Mouse (Mus musculus) olfactory bulb, adult 2 months (tissue): ENCODE measurements around the gene Steap3. TPM values are rescaled to one million over a fixed set of nuclear protein-coding genes. Genes with fewer than 3 reads are reported as not detected.

Experiments
- H3K27ac ChIP-seq: fragments of 200-500 bp; 2 replicates; pipeline ENCODE4 v1.5.1; 2012; ENCODE audit warnings: low read depth, low read length; ENCODE audit not compliant: insufficient read depth
- H3K4me1 ChIP-seq: fragments of 200-500 bp; 2 replicates; pipeline ENCODE4 v1.6.1; 2012; ENCODE audit warnings: low read length; ENCODE audit not compliant: control insufficient read depth, insufficient read depth
- H3K4me3 ChIP-seq: fragments of 200-500 bp; 2 replicates; pipeline ENCODE4 v1.5.1; 2012; ENCODE audit warnings: mild to moderate bottlenecking, low read depth, low read length, moderate library complexity; ENCODE audit not compliant: insufficient read depth
- CTCF ChIP-seq: fragments of 200-500 bp; IDR thresholded peaks from 2 replicates; pipeline ENCODE4 v1.5.1; 2012; ENCODE audit warnings: low read depth, mild to moderate bottlenecking, low read length, moderate library complexity; ENCODE audit not compliant: insufficient read depth
- POLR2A ChIP-seq: fragments of 200-500 bp; IDR thresholded peaks from 2 replicates; pipeline ENCODE4 v1.6.1; 2012; ENCODE audit warnings: mild to moderate bottlenecking, low read depth, low read length, moderate library complexity; ENCODE audit not compliant: insufficient read depth
- WGBS: fragments of 180-500 bp; shearing (Covaris S2); methylation state at CpG from one replicate; pipeline ENCODE4 v1.1.7; 2018; 5-methylcytosine and 5-hydroxymethylcytosine counted together
- polyA plus RNA-seq: library from polyadenylated mRNA; stranded (reverse); fragments of >200 nt; gene quantifications from 2 replicates; pipeline ENCODE4 v1.2.4, GENCODE M21; 2012; ENCODE audit warnings: low replicate concordance; ENCODE audit not compliant: missing spikeins, insufficient read depth, insufficient read length

Steap3 gene
- polyA plus RNA-seq, 1 experiment: not detected

DNA sequence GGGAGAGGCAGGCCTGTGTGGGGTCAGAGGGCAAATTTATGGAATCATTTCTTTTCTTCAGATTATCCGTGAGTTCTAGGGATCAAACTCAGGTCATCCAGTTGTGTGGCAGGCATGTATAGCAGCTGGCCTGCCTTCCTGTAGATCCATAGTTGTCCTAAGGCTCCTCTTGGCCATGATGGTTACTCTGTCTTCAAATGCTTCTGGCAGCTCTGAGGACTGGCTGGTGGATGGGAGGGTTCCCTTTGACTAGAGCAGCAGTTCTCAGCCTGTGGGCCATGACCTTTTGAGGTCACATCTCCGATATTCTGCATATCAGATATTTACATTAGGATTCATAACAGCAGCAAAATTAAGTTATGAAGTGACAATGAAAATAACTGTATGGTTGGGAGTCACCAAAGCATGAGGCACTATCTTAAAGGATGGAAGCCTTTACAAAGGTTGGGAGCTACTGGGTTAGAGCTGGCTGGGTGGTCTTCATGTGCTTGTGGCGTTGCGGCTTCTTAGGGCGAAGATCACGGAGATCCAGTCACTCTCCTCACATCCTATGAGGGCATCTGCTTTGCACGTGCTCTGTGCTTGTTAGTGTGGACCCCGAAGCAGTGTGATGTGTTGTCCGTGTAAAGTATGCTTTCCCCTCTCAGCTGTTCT is 113.9 kb downstream of the Steap3 start:
- WGBS: 95% methylated on average over 9 of the region's 9 CpGs

DNA sequence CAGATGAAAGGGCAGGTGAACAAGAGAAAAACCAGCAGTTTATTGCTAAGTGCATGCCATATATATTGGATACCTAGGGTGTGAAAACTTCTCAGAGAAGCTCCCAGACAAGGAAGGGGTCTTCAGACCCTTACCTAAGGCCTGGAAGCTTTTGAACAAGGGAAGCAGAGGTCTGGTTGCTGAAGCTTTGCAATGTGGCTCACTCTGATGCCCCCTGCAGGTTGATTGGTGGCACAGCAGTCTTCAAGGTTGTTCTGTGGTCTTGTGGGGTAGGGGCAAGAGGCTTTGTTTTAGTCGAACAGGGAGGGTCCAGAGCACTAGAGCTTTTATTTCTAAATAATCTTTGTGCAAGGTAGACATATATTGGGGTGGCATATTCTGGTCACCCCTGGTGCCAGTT is 117.2 kb downstream of the Steap3 start:
- Histone ChIP-seq H3K4me1 (no peaks in the 10 kb centered on the region), H3K4me3 (no peak overlapping the region), H3K27ac (no peak overlapping the region)
- TF ChIP-seq POLR2A (no peak), CTCF (peak; percentile 53; the same call in 1 of the 2 replicates)
- WGBS: 5% methylated on average over 1 of the region's 1 CpGs

More for the DNA sequence above, 113.9 kb downstream of the Steap3 start:
- Histone ChIP-seq H3K4me3 (no peak overlapping the region), H3K27ac (no peak overlapping the region), H3K4me1 (no peaks in the 10 kb centered on the region)
- TF ChIP-seq CTCF: no peak
- TF ChIP-seq POLR2A: no peak

DNA sequence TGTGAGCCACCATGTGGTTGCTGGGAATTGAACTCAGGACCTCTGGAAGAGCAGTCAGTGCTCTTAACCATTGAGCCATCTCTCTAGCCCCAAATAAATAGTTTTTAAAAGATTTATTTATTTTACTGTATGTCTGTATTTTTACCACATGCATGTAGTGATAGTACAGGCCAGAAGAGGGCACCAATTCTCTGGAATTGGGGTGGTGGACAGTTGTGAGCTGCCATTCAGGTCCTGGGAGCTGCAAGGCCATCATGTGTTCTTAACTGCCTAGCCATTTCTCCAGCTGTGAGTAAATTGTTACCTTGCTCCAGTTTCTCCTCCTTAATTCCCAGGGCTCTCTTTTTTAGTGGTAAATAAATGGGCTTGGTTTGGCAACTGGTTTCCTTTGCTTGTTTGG is 118.3 kb downstream of the Steap3 start:
- H3K4me3 ChIP-seq: no peak overlapping the region
- no peaks in the 10 kb centered on the region for H3K4me1 ChIP-seq
- TF ChIP-seq CTCF (no peak), POLR2A (no peak)
- H3K27ac ChIP-seq: no peak overlapping the region

DNA sequence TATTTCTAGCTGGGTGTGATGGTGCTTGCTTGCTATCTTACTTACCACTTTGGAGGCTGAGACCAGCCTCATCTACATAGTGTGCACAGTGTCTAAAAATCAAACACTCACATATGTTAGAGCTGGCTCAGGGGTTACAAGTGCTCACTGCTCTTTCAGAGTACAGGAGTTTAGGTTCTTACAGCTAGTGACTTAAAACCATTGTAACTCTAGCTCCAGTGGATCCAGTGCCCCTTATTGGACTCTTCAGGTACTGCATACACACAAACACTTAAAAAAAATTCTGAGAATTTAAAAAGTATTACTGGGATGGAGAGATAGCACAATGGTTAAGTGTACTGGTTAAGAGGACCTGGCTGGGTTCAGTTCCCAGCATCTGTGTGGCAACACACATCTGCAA is 125.5 kb downstream of the Steap3 start:
- TF ChIP-seq POLR2A: no peak
- peaks cover 3% of the 10 kb centered on the region; the same call in 1 of the 2 replicates for H3K4me1 ChIP-seq
- H3K4me3 ChIP-seq: no peak overlapping the region
- H3K27ac ChIP-seq: no peak overlapping the region

DNA sequence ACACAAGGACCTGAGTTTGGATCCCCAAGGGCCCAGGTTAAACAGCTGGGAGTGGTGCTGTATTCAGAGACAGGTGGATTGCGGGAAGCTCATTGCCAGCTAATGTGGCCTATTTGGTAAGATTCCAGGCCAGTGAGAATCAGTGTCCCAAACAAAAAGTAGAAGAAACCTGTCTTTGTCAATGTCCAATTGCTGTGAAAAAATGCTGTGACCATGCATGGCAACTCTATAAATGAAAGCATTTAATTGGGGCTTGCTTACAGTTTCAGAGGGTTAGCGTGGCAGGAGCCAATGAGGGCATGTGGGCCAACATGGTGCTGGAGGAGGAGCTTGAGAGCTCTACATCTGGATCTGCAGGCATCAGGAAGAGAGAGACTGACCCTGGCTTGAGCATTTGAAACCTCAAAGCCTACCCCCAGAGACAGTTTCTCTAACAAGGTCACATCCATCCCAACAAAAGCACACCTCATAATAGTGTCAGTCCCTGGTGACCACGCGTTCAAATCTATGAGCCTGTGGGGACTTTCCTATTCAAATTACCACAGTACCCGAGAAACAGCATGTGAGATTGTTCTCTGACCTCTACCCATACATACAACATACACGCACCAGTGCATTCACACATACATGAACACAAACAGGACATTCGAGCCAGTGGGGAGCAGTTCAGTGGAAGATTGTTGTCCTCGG is 126.8 kb downstream of the Steap3 start:
- no peak overlapping the region for H3K27ac ChIP-seq
- no peak overlapping the region for H3K4me3 ChIP-seq
- 89% methylated on average over 8 of the region's 8 CpGs for WGBS
- peaks cover 3% of the 10 kb centered on the region; the same call in 1 of the 2 replicates for H3K4me1 ChIP-seq
- no peak for TF ChIP-seq CTCF
- TF ChIP-seq POLR2A: no peak

DNA sequence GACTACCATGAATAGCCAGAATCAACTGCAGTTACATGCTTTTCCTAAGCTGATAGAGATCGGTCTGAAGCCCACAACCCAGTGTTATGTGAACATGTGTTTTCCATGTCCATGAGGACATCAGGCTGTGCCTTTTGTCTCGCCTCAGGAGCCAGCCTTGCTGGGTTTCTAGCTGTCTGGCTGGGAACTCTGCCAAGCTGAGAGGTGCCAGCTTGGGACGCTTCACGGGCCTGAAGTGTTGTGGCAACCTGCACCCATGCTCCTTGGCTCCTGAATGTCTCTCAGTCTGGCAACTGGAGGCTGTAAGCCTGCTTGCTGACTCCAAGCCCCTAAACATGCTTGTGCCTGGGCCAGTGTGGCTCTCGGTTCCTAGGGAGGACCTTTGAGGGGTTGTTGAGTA is 130.0 kb downstream of the Steap3 start:
- peaks cover 3% of the 10 kb centered on the region; the same call in 1 of the 2 replicates for H3K4me1 ChIP-seq
- WGBS: 61% methylated on average over 5 of the region's 5 CpGs
- H3K4me3 ChIP-seq: no peak overlapping the region
- H3K27ac ChIP-seq: no peak overlapping the region
- TF ChIP-seq POLR2A (no peak), CTCF (no peak)

Other genes starting within 250 kb of the Steap3 start
- gene Tmem37, start 198.6 kb downstream of the Steap3 start, polyA plus RNA-seq: not detected in 2 replicates
- not detected in 2 replicates for gene Dbi, start 151.6 kb downstream of the Steap3 start, polyA plus RNA-seq
- not detected in 2 replicates for gene 3110009E18Rik, start 151.5 kb downstream of the Steap3 start, polyA plus RNA-seq
- not detected in 2 replicates for gene C1ql2, start 67.9 kb upstream of the Steap3 start, polyA plus RNA-seq
- gene Marco, start 232.3 kb upstream of the Steap3 start, polyA plus RNA-seq: not detected in 2 replicates